Mouse (Mus musculus) embryo, embryonic 11 days (tissue): Measurements from ENCODE around the gene Psd4.

Experiments
- DNase-seq: peaks from one replicate; pipeline ENCODE4 v3.0.0-alpha.2; 2015

Psd4 gene

GRCm38 (mm10) chr2:24440056-24440455 is 72.7 kb downstream of the Psd4 start:
- no peak for DNase-seq

GRCm38 (mm10) chr2:24441899-24442298 is 74.5 kb downstream of the Psd4 start:
- no peak for DNase-seq

DNA sequence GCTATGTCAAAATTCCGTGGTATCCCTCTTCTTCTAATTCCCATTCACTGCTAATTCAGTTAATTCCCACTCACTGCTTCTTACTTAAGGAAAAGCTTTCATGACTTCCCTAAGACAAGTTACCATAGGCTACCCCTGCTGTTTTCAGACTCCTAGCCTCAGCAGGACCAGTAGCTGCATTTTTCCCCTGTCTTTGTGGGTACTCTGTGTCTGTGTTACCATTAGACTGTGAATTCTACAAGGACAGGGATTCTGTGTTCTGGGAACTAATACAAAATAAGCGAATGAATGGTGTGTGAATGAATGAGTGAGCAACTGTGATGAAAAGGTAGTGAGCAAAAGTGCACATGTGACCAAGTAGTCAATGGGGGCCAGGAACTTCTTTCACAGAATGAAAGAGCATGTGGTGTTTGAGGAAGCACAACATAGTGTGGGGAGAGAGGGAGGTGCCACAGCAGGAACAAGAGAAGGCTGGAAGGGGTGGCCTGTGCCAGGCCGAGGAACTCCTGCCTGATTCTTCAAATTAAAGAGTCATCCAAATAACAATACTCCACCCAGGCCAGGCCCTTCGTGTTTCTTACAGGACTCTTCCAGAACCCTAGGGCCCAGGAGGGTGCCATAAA is 75.0 kb downstream of the Psd4 start:
- no peak for DNase-seq

- DNase-seq, result no peak
These were observed 75.9 kb downstream of the Psd4 start for GRCm38 (mm10) chr2:24443256-24443790.

DNA sequence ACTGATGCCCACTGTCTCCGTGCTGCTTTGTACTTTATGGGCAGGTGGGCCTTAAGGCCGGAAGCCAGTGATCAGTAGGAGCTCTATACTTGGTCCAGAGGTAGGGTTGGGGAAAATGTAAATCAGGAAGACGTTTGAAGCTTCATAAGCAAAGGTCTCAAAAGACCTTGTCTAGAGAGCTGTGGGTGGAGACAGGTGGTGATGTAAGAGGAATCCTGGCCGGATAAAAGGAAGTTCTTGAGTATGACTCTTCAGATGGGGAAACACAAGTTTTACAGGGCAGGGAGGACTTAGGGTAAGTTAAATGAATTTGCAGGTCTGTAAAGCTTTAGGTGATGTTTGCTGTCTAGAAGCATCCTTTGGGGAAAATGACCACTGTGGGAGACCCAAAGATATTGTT is 81.7 kb downstream of the Psd4 start:
- DNase-seq, result no peak

DNA sequence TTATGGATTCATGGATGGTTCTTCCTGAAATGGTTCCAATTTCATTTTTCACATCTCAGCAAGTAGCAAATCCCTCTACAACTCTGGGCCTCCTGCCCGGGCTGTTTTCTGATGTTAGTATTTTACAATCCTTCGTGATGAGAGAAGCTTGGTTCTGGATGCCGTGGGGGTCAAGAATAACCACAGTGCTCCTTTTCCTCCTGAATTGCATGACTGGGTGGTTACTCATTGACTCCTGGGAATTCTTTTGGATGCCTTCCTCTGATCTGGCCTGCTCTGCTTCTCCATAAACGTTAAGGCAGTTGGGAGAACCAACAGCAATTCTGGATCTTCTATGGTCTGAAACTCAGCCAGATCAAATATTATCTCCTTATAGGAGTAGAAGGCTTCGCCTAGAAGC is 85.8 kb downstream of the Psd4 start:
- DNase-seq, result no peak

GRCm38 (mm10) chr2:24454429-24455011 is 87.1 kb downstream of the Psd4 start:
- no peak for DNase-seq

- peak; percentile 26 for DNase-seq
These were observed 87.9 kb downstream of the Psd4 start for GRCm38 (mm10) chr2:24455057-24455855.

- no peak for DNase-seq
These were observed 89.5 kb downstream of the Psd4 start for GRCm38 (mm10) chr2:24456841-24457240.

DNA sequence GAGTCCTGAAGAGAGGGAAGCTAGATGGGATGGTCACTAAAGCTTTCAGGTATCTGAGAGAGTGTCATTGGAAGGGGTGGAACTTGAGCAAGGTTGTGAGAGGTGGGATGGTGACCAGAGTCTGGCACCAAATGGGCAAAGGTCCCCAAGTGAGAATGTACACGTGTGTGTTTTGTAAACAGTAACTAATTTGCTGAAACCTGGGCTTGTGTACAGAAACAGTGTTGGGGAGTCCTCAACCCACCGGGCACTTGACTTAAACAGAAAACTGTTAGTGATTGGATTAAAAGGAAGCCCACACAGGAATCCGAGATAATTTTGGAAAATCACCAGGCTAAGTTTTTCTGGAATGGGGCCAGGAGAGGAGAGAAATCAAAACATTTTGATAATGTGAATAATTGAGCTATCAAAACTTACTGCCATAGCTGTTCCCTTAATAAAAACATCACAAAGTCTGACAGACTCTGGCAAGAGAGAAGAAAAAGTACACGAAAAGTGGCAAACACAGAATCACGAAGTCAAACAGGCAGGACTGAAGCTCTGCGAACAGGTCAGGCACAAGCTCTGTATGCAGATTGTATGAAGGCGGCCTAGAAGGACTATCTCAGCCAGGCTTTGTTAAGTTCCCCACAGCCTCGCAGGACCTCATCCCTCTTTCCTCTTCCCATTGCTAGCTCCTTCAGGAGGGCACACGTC is 92.9 kb downstream of the Psd4 start:
- DNase-seq, result no peak

GRCm38 (mm10) chr2:24460808-24461127 is 93.4 kb downstream of the Psd4 start:
- DNase-seq, result peak; percentile 44
